Comparison of ENCODE assay signal across 25 mouse cellular contexts in genomic region chr2:164813557-164813956, GRCm38 (mm10). TPM values are rescaled to one million over a fixed set of nuclear protein-coding genes. Genes with fewer than 3 reads are reported as not detected.
A peak's percentile ranks its signal among the peaks of the same experiment; 100 is the strongest.
DNase-seq lines count a peak whose midpoint lies in the region; ATAC-seq and TF ChIP-seq lines count a peak whose summit lies in the region.
"Had no signal": no experiment of that assay in that cellular context is flagged by ENCODE, and none has a peak within 500 bp of the region (broad histone marks: within the 10 kb centered on the region; RNA-seq: fewer than 3 reads in every experiment).

No protein-coding gene starts in this region.

- H3K9me3 ChIP-seq in liver, embryonic 12.5 days (replicated peaks), result no peaks in the 10 kb centered on the region
- H3K9me3 ChIP-seq in liver, postnatal 0 days (ENCODE audit: low read length), result no peaks in the 10 kb centered on the region
- no peaks in the 10 kb centered on the region for H3K9me3 ChIP-seq in intestine, embryonic 16.5 days (ENCODE audit: control insufficient read depth, low read length)
- H3K9me3 ChIP-seq in limb, embryonic 10.5 days (replicated peaks), result no peaks in the 10 kb centered on the region
- H3K9me3 ChIP-seq: embryonic facial prominence, embryonic 10.5 days; embryonic facial prominence, embryonic 12.5 days; forebrain, embryonic 13.5 days; forebrain, embryonic 15.5 days had no signal

- no peak for DNase-seq in liver, postnatal 0 days
- DNase-seq in testis, postnatal 10 days (ENCODE audit: low spot score), result no peak
- DNase-seq in cerebellum, postnatal 4 days (ENCODE audit: low spot score in 2 of 2), result no peak
- DNase-seq in limb, embryonic 10.5 days (ENCODE audit: low spot score), result no peak
- DNase-seq: adrenal gland, adult 2 months; adrenal gland, postnatal 10 days; adrenal gland, postnatal 25 days; cerebellum, adult 11 months; cerebellum, adult 18-20 months; cerebellum, adult 8-10 months; cerebellum, adult 9-11 months; cerebellum, postnatal 14 days; cerebellum, postnatal 36 days had no signal

- peaks cover 35% of the 10 kb centered on the region for H3K4me1 ChIP-seq in liver, embryonic 12.5 days
- H3K4me1 ChIP-seq in liver, postnatal 0 days (ENCODE audit: insufficient read depth), result peaks cover 3% of the 10 kb centered on the region; the same call in 1 of the 2 replicates
- H3K4me1 ChIP-seq in testis, adult 2 months (ENCODE audit: control insufficient read depth, insufficient read depth, low read length), result no peaks in the 10 kb centered on the region
- peaks cover 12% of the 10 kb centered on the region for H3K4me1 ChIP-seq in intestine, embryonic 16.5 days (ENCODE audit: control insufficient read depth, insufficient read depth, low read length)
- H3K4me1 ChIP-seq in small intestine, adult 2 months (ENCODE audit: control insufficient read depth, insufficient read depth, insufficient read length, low read length), result peaks cover 8% of the 10 kb centered on the region; the same call in 1 of the 2 replicates
- no peaks in the 10 kb centered on the region for H3K4me1 ChIP-seq in limb, embryonic 10.5 days
- H3K4me1 ChIP-seq: forebrain, embryonic 13.5 days; forebrain, embryonic 15.5 days had no signal

- no peak overlapping the region for H3K27ac ChIP-seq in liver, embryonic 12.5 days
- no peak overlapping the region for H3K27ac ChIP-seq in liver, postnatal 0 days (ENCODE audit: low read depth)
- H3K27ac ChIP-seq in testis, adult 2 months (ENCODE audit: control insufficient read depth, insufficient read depth, low read depth, low read length), result no peak overlapping the region
- H3K27ac ChIP-seq in intestine, embryonic 16.5 days (ENCODE audit: low read length), result no peak overlapping the region
- H3K27ac ChIP-seq in small intestine, adult 2 months (ENCODE audit: insufficient read depth, low read depth, low read length), result peak overlapping the region; percentile 29
- H3K27ac ChIP-seq in limb, embryonic 10.5 days, result no peak overlapping the region
- H3K27ac ChIP-seq: embryonic facial prominence, embryonic 10.5 days; embryonic facial prominence, embryonic 12.5 days; forebrain, embryonic 13.5 days; forebrain, embryonic 15.5 days had no signal

- TF ChIP-seq EP300 in liver, postnatal 0 days (IDR thresholded peaks at IDR 0.05; ENCODE audit: low read depth), result no peak

- no peaks in the 10 kb centered on the region for H3K27me3 ChIP-seq in liver, embryonic 12.5 days (replicated peaks)
- H3K27me3 ChIP-seq in liver, postnatal 0 days (ENCODE audit: insufficient read depth, low read length), result no peaks in the 10 kb centered on the region
- H3K27me3 ChIP-seq in testis, adult 2 months (ENCODE audit: control insufficient read depth, insufficient read depth, low read length), result no peaks in the 10 kb centered on the region
- H3K27me3 ChIP-seq in intestine, embryonic 16.5 days (replicated peaks; ENCODE audit: control insufficient read depth, insufficient read depth, low read length), result no peaks in the 10 kb centered on the region
- H3K27me3 ChIP-seq in small intestine, adult 2 months (ENCODE audit: control insufficient read depth, insufficient read depth, low read length), result no peaks in the 10 kb centered on the region
- no peaks in the 10 kb centered on the region for H3K27me3 ChIP-seq in limb, embryonic 10.5 days (ENCODE audit: low read depth, poor library complexity, severe bottlenecking)
- H3K27me3 ChIP-seq: embryonic facial prominence, embryonic 12.5 days; forebrain, embryonic 13.5 days; forebrain, embryonic 15.5 days had no signal

- WGBS in liver, embryonic 12.5 days (ENCODE audit: insufficient replicate concordance), result 68% methylated on average over 2 of the region's 2 CpGs
- WGBS in liver, postnatal 0 days (ENCODE audit: insufficient replicate concordance), result 62% methylated on average over 2 of the region's 2 CpGs
- WGBS in intestine, embryonic 16.5 days, result 57% methylated on average over 2 of the region's 2 CpGs
- 31% methylated on average over 2 of the region's 2 CpGs for WGBS in small intestine, adult 2 months
- WGBS in limb, embryonic 10.5 days, result 75% methylated on average over 2 of the region's 2 CpGs

- TF ChIP-seq CTCF in liver, postnatal 0 days (IDR thresholded peaks at IDR 0.05; ENCODE audit: low read depth), result no peak
- no peak for TF ChIP-seq CTCF in testis, adult 2 months (IDR thresholded peaks at IDR 0.05; ENCODE audit: control insufficient read depth, insufficient read depth, insufficient replicate concordance, low read depth, low read length)
- TF ChIP-seq CTCF in small intestine, adult 2 months (IDR thresholded peaks at IDR 0.05; ENCODE audit: extremely low read depth, insufficient read length, insufficient replicate concordance, low read depth, low read length), result no peak

- H3K9ac ChIP-seq in liver, embryonic 12.5 days, result 0 out of 2 replicates have a peak overlapping the region, but pooled peaks have one; percentile 18
- H3K9ac ChIP-seq in liver, postnatal 0 days (replicated peaks), result no peak overlapping the region
- H3K9ac ChIP-seq in intestine, embryonic 16.5 days (ENCODE audit: low read depth, low read length), result no peak overlapping the region
- H3K9ac ChIP-seq: embryonic facial prominence, embryonic 12.5 days; forebrain, embryonic 13.5 days; forebrain, embryonic 15.5 days had no signal

- H3K4me3 ChIP-seq in liver, embryonic 12.5 days, result no peak overlapping the region
- H3K4me3 ChIP-seq in liver, postnatal 0 days (ENCODE audit: low read depth, low read length), result no peak overlapping the region
- peak overlapping the region; percentile 65 for H3K4me3 ChIP-seq in testis, adult 2 months (ENCODE audit: control insufficient read depth, low read depth, low read length)
- H3K4me3 ChIP-seq in intestine, embryonic 16.5 days (ENCODE audit: low read length), result no peak overlapping the region
- H3K4me3 ChIP-seq in small intestine, adult 2 months (ENCODE audit: low read depth, low read length), result no peak overlapping the region
- no peak overlapping the region for H3K4me3 ChIP-seq in limb, embryonic 10.5 days
- H3K4me3 ChIP-seq: embryonic facial prominence, embryonic 10.5 days; embryonic facial prominence, embryonic 12.5 days; forebrain, embryonic 13.5 days; forebrain, embryonic 15.5 days had no signal

- H3K36me3 ChIP-seq in liver, embryonic 12.5 days, result peaks cover 38% of the 10 kb centered on the region
- peaks cover 11% of the 10 kb centered on the region for H3K36me3 ChIP-seq in liver, postnatal 0 days (replicated peaks; ENCODE audit: insufficient read depth, low read length)
- peaks cover 1% of the 10 kb centered on the region; the same call in 1 of the 2 replicates for H3K36me3 ChIP-seq in testis, adult 2 months (ENCODE audit: control insufficient read depth, insufficient read depth, low read length)
- no peaks in the 10 kb centered on the region; the same call in 1 of the 2 replicates for H3K36me3 ChIP-seq in intestine, embryonic 16.5 days (ENCODE audit: control insufficient read depth, insufficient read depth, low read length)
- peaks cover 4% of the 10 kb centered on the region for H3K36me3 ChIP-seq in small intestine, adult 2 months (ENCODE audit: control insufficient read depth, insufficient read depth, low read length)
- peaks cover 15% of the 10 kb centered on the region for H3K36me3 ChIP-seq in limb, embryonic 10.5 days

- TF ChIP-seq POLR2A in testis, adult 2 months (IDR thresholded peaks at IDR 0.05; ENCODE audit: control insufficient read depth, low read depth, low read length), result no peak
- TF ChIP-seq POLR2A in small intestine, adult 2 months (IDR thresholded peaks at IDR 0.05; ENCODE audit: low read depth, low read length), result no peak

- no peak for ATAC-seq in liver, embryonic 12.5 days
- no peak for ATAC-seq in liver, postnatal 0 days
- peak; percentile 54 for ATAC-seq in intestine, embryonic 16.5 days
- ATAC-seq: forebrain, embryonic 13.5 days; forebrain, embryonic 15.5 days had no signal

- H3K4me2 ChIP-seq in liver, embryonic 12.5 days, result no peak overlapping the region
- H3K4me2 ChIP-seq in liver, postnatal 0 days (ENCODE audit: low read depth, low read length), result no peak overlapping the region
- H3K4me2 ChIP-seq in intestine, embryonic 16.5 days (ENCODE audit: low read depth, low read length), result no peak overlapping the region
- H3K4me2 ChIP-seq: embryonic facial prominence, embryonic 12.5 days; forebrain, embryonic 13.5 days; forebrain, embryonic 15.5 days had no signal

RNA-seq across cellular contexts. Expression of gene Zswim3, which starts 8.7 kb away (rescaled TPM):
- 4.8 and 5.9 TPM in 2 replicates for polyA plus RNA-seq in liver, embryonic 12.5 days (2016; fragmentation: Nextera tagmentation; extraction: Ambion mirVana)
- 2.0 and 2.2 TPM in 2 replicates for polyA plus RNA-seq in liver, postnatal 0 days (2015; fragmentation: Nextera tagmentation; extraction: Ambion mirVana)
- polyA plus RNA-seq in testis, adult 2 months (2012; rRNA removed), result 18.0 and 19.5 TPM in 2 replicates
- 9.3 and 10.3 TPM in 2 replicates for polyA plus RNA-seq in intestine, embryonic 16.5 days (2015; fragmentation: Nextera tagmentation; extraction: Ambion mirVana)
- polyA plus RNA-seq in small intestine, adult 2 months (2012; rRNA removed), result 1.7 and 2.6 TPM in 2 replicates
- polyA plus RNA-seq in limb, embryonic 10.5 days (2016; fragmentation: Nextera tagmentation; extraction: Ambion mirVana), result 9.1 and 9.9 TPM in 2 replicates

RNA-seq across cellular contexts. Expression of gene Acot8, which starts 8.9 kb away (rescaled TPM):
- polyA plus RNA-seq in liver, embryonic 12.5 days (2016; fragmentation: Nextera tagmentation; extraction: Ambion mirVana), result 20.3 and 21.5 TPM in 2 replicates
- 23.1 and 25.0 TPM in 2 replicates for polyA plus RNA-seq in liver, postnatal 0 days (2015; fragmentation: Nextera tagmentation; extraction: Ambion mirVana)
- polyA plus RNA-seq in testis, adult 2 months (2012; rRNA removed), result 45.6 and 47.9 TPM in 2 replicates
- polyA plus RNA-seq in intestine, embryonic 16.5 days (2015; fragmentation: Nextera tagmentation; extraction: Ambion mirVana), result 37.5 and 39.5 TPM in 2 replicates
- polyA plus RNA-seq in small intestine, adult 2 months (2012; rRNA removed), result 76.9 and 102 TPM in 2 replicates
- 14.7 and 18.4 TPM in 2 replicates for polyA plus RNA-seq in limb, embryonic 10.5 days (2016; fragmentation: Nextera tagmentation; extraction: Ambion mirVana)

RNA-seq across cellular contexts. Expression of gene Zswim1, which starts 8.9 kb away (rescaled TPM):
- 8.9 and 9.1 TPM in 2 replicates for polyA plus RNA-seq in liver, embryonic 12.5 days (2016; fragmentation: Nextera tagmentation; extraction: Ambion mirVana)
- polyA plus RNA-seq in liver, postnatal 0 days (2015; fragmentation: Nextera tagmentation; extraction: Ambion mirVana), result 3.1 TPM in 2 replicates
- polyA plus RNA-seq in testis, adult 2 months (2012; rRNA removed), result 25.3 and 26.0 TPM in 2 replicates
- 11.7 and 13.4 TPM in 2 replicates for polyA plus RNA-seq in intestine, embryonic 16.5 days (2015; fragmentation: Nextera tagmentation; extraction: Ambion mirVana)
- polyA plus RNA-seq in small intestine, adult 2 months (2012; rRNA removed), result 4.8 and 8.1 TPM in 2 replicates
- polyA plus RNA-seq in limb, embryonic 10.5 days (2016; fragmentation: Nextera tagmentation; extraction: Ambion mirVana), result 24.3 and 24.6 TPM in 2 replicates

RNA-seq across cellular contexts. Expression of gene Spata25, which starts 14.8 kb away (rescaled TPM):
- not detected in 2 replicates for polyA plus RNA-seq in liver, embryonic 12.5 days (2016; fragmentation: Nextera tagmentation; extraction: Ambion mirVana)
- polyA plus RNA-seq in liver, postnatal 0 days (2015; fragmentation: Nextera tagmentation; extraction: Ambion mirVana), result not detected in 2 replicates
- polyA plus RNA-seq in testis, adult 2 months (2012; rRNA removed), result 154 and 173 TPM in 2 replicates
- not detected in 2 replicates for polyA plus RNA-seq in intestine, embryonic 16.5 days (2015; fragmentation: Nextera tagmentation; extraction: Ambion mirVana)
- not detected in 2 replicates for polyA plus RNA-seq in small intestine, adult 2 months (2012; rRNA removed)
- polyA plus RNA-seq in limb, embryonic 10.5 days (2016; fragmentation: Nextera tagmentation; extraction: Ambion mirVana), result 0.36 TPM in 1 of 2 replicates, not detected in the other
- polyA plus RNA-seq: adrenal gland, adult 2 months; brain, embryonic 14.5 days; C2C12; embryonic facial prominence, embryonic 10.5 days; embryonic facial prominence, embryonic 14.5 days; forebrain, embryonic 11.5 days; forebrain, embryonic 13.5 days; forebrain, embryonic 15.5 days had no signal

RNA-seq across cellular contexts. Expression of gene Ctsa, which starts 19.1 kb away (rescaled TPM):
- polyA plus RNA-seq in liver, embryonic 12.5 days (2016; fragmentation: Nextera tagmentation; extraction: Ambion mirVana), result 66.7 and 69.3 TPM in 2 replicates
- polyA plus RNA-seq in liver, postnatal 0 days (2015; fragmentation: Nextera tagmentation; extraction: Ambion mirVana), result 101 and 109 TPM in 2 replicates
- polyA plus RNA-seq in testis, adult 2 months (2012; rRNA removed), result 22.7 and 25.9 TPM in 2 replicates
- 418 and 551 TPM in 2 replicates for polyA plus RNA-seq in intestine, embryonic 16.5 days (2015; fragmentation: Nextera tagmentation; extraction: Ambion mirVana)
- polyA plus RNA-seq in small intestine, adult 2 months (2012; rRNA removed), result 156 and 235 TPM in 2 replicates
- polyA plus RNA-seq in limb, embryonic 10.5 days (2016; fragmentation: Nextera tagmentation; extraction: Ambion mirVana), result 93.0 and 105 TPM in 2 replicates
